In the genomic region with DNA sequence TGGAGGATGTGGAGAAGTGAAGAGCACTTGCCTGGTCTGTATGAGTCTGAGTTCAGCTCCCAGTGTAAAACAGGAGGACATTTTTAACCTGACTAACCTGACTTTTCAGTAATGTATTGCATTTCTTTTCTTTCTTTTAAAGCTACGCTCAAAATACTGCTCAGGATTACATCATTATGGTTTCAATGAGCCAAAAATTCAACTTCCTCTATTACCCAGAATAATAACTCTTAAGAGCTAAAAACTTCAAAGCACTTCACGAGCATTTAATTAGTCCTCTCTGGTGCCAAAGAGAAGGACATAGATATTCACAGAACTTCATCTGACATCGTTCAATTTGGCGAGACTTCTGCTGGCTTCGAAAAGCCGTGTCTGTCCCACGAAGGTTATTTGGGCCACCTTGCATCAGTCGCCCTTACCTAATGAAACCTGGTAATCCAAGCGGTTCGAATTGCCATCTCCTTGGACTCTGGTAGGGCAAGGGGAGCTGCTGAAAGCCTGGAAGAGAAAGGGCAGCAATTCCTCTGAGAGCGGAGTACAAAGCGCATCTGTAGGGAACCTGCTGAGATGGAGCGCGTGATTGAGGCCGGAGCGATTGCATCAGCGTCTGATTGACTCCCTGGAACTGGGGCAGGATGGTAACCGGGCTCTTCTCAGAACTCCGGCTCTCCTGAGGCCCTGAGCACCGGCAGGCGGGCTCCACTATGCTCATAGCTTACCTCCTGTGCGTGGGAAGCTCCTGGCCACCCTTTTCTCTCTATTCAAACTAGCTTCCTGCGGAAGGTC, we compare ENCODE assay signal across 9 mouse cellular contexts. TPM values are rescaled to one million over a fixed set of nuclear protein-coding genes. Genes with fewer than 3 reads are reported as not detected.
DNase-seq lines count a peak whose midpoint lies in the region; ATAC-seq and TF ChIP-seq lines count a peak whose summit lies in the region.
"Had no signal": no experiment of that assay in that cellular context is flagged by ENCODE, and none has a peak within 500 bp of the region (broad histone marks: within the 10 kb centered on the region; RNA-seq: fewer than 3 reads in every experiment).

No protein-coding gene starts in this region.

- no peaks in the 10 kb centered on the region for H3K27me3 ChIP-seq in forebrain, embryonic 14.5 days (replicated peaks; ENCODE audit: control insufficient read depth, insufficient read depth, low read length)
- no peaks in the 10 kb centered on the region for H3K27me3 ChIP-seq in hindbrain, embryonic 16.5 days (replicated peaks; ENCODE audit: control insufficient read depth, insufficient read depth, low read length)
- H3K27me3 ChIP-seq: Patski had no signal

- 6% methylated on average over 23 of the region's 23 CpGs for WGBS in forebrain, embryonic 14.5 days
- WGBS in hindbrain, embryonic 16.5 days, result 16% methylated on average over 23 of the region's 23 CpGs

- peak; percentile 14 for DNase-seq in ovary, postnatal 36 days (ENCODE audit: low spot score)
- DNase-seq in ovary, postnatal 14 days (ENCODE audit: low spot score), result no peak
- peak; percentile 62 for DNase-seq in forebrain, embryonic 14.5 days (ENCODE audit: low spot score)
- DNase-seq in left cerebral cortex, adult 2 months (ENCODE audit: extremely low spot score in 1 of 2, low spot score in 2 of 2), result peak; percentile 38 to 45
- peak; percentile 24 for DNase-seq in mesoderm, embryonic 11.5 days (ENCODE audit: low read depth, low spot score)
- DNase-seq in yolk sac, embryonic 10.5 days (ENCODE audit: low spot score), result peak; percentile 27
- DNase-seq in urinary bladder, postnatal 14 days (ENCODE audit: low spot score), result no peak

- peak overlapping the region; percentile 45 for H3K4me2 ChIP-seq in forebrain, embryonic 14.5 days (ENCODE audit: low read length)
- peak overlapping the region; percentile 53 for H3K4me2 ChIP-seq in hindbrain, embryonic 16.5 days (ENCODE audit: low read length)

- no peak overlapping the region for H3K4me3 ChIP-seq in forebrain, embryonic 14.5 days (ENCODE audit: low read depth, low read length)
- H3K4me3 ChIP-seq in hindbrain, embryonic 16.5 days (ENCODE audit: low read length), result peak overlapping the region; percentile 21
- H3K4me3 ChIP-seq in left cerebral cortex, adult 2 months, result peak overlapping the region; percentile 37

- peaks cover 6% of the 10 kb centered on the region for H3K4me1 ChIP-seq in forebrain, embryonic 14.5 days (ENCODE audit: control insufficient read depth, insufficient read depth, low read length)
- H3K4me1 ChIP-seq in hindbrain, embryonic 16.5 days (ENCODE audit: control insufficient read depth, insufficient read depth, low read depth, low read length), result peaks cover 5% of the 10 kb centered on the region

- peak overlapping the region; percentile 29; the same call in 1 of the 2 replicates for H3K9ac ChIP-seq in forebrain, embryonic 14.5 days (ENCODE audit: low read length)
- peak overlapping the region; percentile 30 for H3K9ac ChIP-seq in hindbrain, embryonic 16.5 days (ENCODE audit: low read depth, low read length)

- H3K9me3 ChIP-seq in forebrain, embryonic 14.5 days (replicated peaks; ENCODE audit: control insufficient read depth, low read length), result no peaks in the 10 kb centered on the region
- no peaks in the 10 kb centered on the region for H3K9me3 ChIP-seq in hindbrain, embryonic 16.5 days (ENCODE audit: control insufficient read depth, low read length)

- intact Hi-C loops in left cerebral cortex, adult 2 months (cut with DNase I), result no loop called here

- no peak overlapping the region for H3K27ac ChIP-seq in forebrain, embryonic 14.5 days (ENCODE audit: low read depth, low read length)
- H3K27ac ChIP-seq in hindbrain, embryonic 16.5 days (ENCODE audit: low read depth, low read length), result no peak overlapping the region
- H3K27ac ChIP-seq in left cerebral cortex, adult 2 months, result peak overlapping the region; percentile 56; the same call in 1 of the 2 replicates

- ATAC-seq in forebrain, embryonic 14.5 days, result 0 out of 2 replicates have a peak, but pooled peaks have one; percentile 34
- ATAC-seq in hindbrain, embryonic 16.5 days, result no peak
- ATAC-seq: Patski had no signal

- no peaks in the 10 kb centered on the region for H3K36me3 ChIP-seq in forebrain, embryonic 14.5 days (ENCODE audit: control insufficient read depth, insufficient read depth, low read length)
- no peaks in the 10 kb centered on the region for H3K36me3 ChIP-seq in hindbrain, embryonic 16.5 days (ENCODE audit: control insufficient read depth, insufficient read depth, low read length)

- no peak for TF ChIP-seq CTCF in left cerebral cortex, adult 2 months (IDR thresholded peaks at IDR 0.05)

RNA-seq across cellular contexts. Expression of a gene that starts 11.4 kb away (rescaled TPM):
- polyA plus RNA-seq in forebrain, embryonic 14.5 days (2014; fragmentation: Nextera tagmentation; extraction: Ambion mirVana), result 104 and 111 TPM in 2 replicates
- 52.4 and 59.8 TPM in 2 replicates for polyA plus RNA-seq in hindbrain, embryonic 16.5 days (2015; fragmentation: Nextera tagmentation; extraction: Ambion mirVana)
- total RNA-seq in left cerebral cortex, adult 2 months (2021), result 10 to 100 TPM; 30.9 to 32.9 TPM

RNA-seq across cellular contexts. Expression of a gene that starts 11.6 kb away (rescaled TPM):
- 5.8 and 6.0 TPM in 2 replicates for polyA plus RNA-seq in forebrain, embryonic 14.5 days (2014; fragmentation: Nextera tagmentation; extraction: Ambion mirVana)
- polyA plus RNA-seq in hindbrain, embryonic 16.5 days (2015; fragmentation: Nextera tagmentation; extraction: Ambion mirVana), result 3.4 and 5.6 TPM in 2 replicates
- total RNA-seq in left cerebral cortex, adult 2 months (2021), result 1 to 10 TPM; 3.0 to 3.8 TPM

Comparison
In these comparisons a context has a peak if more than half of its experiments do, and no peak if none do; other contexts are left out.
1. DNase-seq: peak in ovary, postnatal 36 days (single experiment), forebrain, embryonic 14.5 days (single experiment), left cerebral cortex, adult 2 months (2 of 2), mesoderm, embryonic 11.5 days (single experiment) and yolk sac, embryonic 10.5 days (single experiment); none in ovary, postnatal 14 days (single experiment) and urinary bladder, postnatal 14 days (single experiment).